Mouse (Mus musculus): ENCODE measurements around the gene Dusp15.

Dusp15 gene

GRCm38 (mm10) chr2:152931456-152932160, 19.9 kb downstream of the Dusp15 start:
- peak in 1 of 2 experiments; percentile 22 for DNase-seq

GRCm38 (mm10) chr2:152930276-152930675, 21.2 kb downstream of the Dusp15 start:
- DNase-seq, result peak in 1 of 2 experiments; percentile 62

- peak in 1 of 2 experiments; percentile 19 for DNase-seq
Observed at GRCm38 (mm10) chr2:152928988-152929370, 22.5 kb downstream of the Dusp15 start.

DNA sequence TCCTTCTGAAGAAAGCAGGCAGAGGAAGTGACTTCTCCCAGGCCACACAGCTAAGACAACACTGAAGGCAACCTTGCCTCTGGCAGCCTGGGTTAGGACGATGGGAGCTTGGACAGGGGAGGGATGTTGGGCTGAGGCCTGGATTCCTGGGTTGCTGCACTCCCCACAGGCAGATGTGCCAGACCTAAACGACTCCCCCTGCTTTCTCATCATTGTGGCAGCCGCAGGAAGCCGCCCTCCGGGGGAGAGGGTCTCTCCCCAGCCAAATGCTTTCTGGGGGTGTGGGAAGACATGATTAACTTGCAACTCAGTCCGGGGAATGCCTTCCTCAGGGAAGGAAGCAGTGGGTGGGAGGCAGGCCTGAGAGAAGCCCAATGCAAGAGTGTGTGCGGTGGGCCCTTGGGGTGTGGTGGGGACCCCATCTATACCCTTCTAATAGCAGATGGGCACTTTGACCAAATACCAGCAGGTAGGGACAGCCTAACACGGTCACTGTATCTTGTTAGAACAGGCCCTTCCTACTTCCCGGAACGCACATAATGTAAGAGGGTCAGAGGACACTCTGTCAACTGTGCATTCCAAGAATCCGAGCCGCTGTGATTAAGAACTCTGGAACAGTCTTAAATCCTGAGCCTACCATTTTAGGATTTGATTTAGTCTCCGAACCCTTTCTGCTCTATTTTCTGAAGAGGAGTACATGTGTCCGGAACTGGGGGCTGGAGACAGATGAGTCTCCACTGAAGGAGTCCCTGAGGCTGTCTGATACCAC, 23.1 kb downstream of the Dusp15 start:
- DNase-seq, result peak in 1 of 2 experiments; percentile 26

DNA sequence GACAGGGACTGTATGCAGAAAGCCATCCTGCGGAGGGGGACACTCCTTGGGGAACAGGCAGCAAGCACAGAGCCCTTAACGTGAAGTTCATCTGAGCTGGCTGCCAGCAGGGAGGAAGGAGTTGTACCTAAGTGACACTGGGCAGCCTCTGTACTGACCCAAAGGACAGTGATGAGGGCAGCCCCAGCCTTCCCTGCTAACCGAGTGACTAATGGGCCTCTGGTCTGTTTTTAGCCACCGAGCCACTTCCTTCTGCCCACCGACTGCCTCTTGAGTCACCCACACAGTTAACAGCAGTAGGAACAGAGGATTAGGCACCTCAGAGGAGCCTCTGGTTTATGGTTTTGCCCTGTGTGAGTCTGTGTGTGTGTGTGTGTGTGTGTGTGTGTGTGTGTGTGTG, 24.1 kb downstream of the Dusp15 start:
- DNase-seq, result no peak

- DNase-seq, result no peak
Observed at GRCm38 (mm10) chr2:152926896-152927295, 24.6 kb downstream of the Dusp15 start.

- DNase-seq, result peak; percentile 69 to 88
Observed at GRCm38 (mm10) chr2:152925189-152925872, 26.2 kb downstream of the Dusp15 start.

DNA sequence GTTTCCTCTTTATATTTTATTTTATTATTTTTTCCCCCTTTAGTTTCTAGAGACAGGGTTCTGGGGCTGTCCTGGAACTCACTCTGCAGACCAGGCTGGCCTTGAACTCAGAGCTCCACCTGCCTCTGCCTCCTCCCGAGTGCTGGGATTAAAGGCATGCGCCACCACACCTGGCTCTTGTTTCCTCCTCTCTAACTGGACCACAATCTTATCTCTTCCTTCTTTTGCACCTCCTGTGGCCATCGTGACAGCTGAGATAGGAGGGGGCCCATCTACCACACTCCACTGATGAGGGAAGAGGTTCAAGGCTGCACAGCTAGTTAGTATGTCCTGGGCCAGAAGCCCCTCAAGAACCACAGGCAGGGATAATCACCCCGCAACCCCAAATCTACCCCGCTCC, 27.0 kb downstream of the Dusp15 start:
- no peak for DNase-seq

DNA sequence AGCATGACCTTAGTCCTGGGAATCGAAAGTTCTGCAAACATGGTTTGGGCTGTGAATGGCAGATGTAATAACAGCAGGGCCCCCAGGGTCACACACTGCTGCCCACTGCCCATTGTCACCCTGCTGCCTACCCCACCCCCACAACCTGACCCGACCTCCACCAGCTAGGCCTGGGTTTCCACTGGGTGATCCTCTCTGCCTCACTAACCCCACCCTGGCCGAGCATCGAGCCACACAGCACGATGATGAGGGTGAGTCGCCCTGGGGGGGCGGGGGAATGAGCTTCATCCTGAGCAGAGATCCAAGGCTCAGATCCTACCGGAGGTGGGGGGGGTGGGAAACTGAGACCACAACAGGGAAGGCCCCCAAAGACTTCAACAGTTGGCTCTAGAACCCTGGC, 27.4 kb downstream of the Dusp15 start:
- no peak for DNase-seq

DNA sequence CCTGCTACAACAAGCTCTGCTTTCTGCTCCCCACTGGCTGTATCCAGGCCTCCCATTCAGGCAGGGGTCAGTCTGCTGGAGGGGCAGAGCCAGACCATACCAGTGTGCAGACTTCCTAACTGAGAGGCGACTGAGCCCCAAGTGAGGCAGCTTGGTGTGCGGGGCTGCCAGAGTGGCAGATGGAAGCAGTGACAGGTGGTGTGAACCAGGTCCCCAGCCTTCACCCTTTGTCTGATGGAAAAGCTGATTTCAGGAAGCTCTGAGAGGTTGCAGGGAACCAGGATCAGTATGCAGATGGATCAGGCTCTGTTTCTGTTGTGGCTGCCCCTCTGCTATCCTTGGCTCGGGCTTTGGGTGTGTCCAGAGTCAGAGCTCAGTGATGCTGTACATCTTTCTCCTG, 27.9 kb downstream of the Dusp15 start:
- no peak for DNase-seq

DNA sequence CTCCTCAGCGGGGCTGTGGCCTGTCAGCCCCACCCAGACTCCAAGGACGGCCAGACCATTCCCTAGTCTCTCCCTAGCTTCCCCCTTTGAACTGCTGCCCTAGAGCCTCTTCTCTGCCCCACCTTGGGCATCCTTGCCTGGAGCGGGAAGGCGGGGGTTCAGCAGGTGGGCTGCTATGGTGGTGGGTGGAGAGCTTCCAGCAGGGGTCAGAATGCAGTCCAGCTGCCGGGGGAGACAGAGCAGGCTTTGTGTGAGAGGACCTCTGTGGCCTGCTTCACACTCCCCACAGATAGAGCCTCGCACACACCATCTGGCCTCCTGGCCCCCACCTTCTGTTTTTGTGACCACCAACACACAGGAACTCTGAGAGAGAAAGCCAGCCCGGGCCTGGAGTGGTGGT, 29.1 kb downstream of the Dusp15 start:
- DNase-seq, result no peak

DNA sequence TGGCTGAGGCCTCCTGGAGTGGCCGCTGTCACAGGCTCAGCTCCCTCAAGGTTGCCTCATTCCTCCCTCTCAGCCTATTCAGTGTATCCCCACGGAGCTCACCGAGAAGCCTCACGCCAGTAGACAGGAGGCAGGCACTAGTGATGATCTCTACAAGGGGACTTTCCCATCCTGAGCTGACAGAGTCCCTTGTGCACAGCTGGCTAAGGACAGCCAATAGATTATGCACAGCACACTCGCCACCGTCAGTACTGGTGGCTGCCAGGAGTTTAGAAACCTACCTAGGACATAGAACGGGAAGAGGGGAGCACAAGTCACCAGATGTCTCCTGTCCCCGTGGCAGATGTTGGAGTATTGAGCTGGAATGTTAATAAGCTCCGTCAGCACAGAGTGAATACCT, 33.8 kb downstream of the Dusp15 start:
- DNase-seq, result no peak

DNA sequence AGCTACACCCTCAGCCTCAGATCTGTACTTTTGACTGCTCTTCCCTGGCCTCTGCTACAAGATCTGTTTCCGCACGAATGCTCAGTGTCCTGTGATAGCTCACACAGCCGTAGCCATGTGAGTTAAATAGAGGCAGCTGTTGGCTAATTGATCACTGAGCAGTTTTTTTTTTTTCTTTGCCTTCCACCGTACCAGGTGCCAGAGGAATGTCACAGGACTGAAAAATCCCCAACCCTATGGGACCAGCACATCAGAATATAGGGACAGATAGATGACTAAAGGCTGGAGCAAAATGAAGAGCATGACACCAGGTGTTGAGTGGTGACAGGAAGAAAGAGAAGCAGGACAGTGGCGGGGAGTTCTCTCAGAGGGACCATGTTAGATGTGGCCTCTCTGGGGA, 35.4 kb downstream of the Dusp15 start:
- no peak for DNase-seq

DNA sequence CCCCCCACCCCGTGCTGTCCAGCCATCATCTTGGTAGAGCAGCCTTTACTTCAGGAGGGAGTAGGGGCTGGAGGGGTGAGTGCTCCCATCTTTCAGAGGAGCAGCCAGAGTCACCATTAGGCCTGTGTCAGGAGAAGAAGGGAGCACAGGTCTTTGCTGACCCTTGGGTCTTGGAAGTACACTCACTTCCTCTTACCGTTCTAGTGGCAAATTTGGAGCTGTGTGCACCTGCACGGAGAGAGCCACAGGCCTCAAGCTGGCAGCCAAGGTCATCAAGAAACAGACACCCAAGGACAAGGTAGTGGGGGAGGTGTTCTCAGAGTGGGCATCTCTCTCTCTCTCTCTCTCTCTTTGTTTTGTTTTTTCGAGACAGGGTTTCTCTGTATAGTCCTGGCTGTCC, 36.0 kb downstream of the Dusp15 start:
- DNase-seq, result no peak

DNA sequence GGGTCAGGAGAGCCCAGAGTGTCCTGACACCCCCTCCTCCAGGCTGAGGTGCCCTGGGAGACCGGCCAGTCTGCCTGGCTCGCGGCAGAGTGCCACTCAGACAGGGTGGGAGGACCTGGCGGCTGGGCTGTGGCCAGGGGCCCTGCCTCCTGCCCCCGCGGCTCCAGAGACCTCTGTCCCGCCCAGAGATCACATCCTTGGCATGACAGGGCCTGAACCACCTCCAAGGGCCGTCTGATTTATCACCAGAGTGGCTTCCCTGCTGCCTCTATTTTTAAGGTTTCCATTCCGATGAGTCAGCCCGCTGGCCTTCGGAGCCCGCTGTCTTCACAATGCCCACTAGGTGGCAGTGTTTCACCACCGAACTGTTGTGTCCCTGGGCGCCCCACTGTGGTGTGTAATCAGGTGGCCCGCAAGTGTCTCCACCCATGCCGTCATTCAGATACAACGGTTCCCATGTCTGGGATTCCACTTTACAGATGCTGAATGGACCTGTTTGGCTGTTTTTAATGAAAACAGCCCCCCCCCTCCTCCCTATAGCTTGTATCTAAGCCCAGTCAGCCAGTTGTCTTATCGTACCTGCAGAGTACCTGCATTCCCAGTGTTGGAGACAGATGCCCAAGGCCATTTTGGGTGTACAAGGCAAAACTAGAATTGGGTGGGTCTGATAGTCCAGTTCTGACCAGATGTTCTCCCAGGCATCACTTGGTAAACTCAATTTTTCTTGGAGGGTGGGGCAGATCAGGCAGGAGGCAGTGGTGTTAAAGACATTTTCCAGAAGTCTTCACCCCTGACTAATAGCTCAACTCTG, 37.0 kb downstream of the Dusp15 start:
- DNase-seq, result peak; percentile 79 to 88

DNA sequence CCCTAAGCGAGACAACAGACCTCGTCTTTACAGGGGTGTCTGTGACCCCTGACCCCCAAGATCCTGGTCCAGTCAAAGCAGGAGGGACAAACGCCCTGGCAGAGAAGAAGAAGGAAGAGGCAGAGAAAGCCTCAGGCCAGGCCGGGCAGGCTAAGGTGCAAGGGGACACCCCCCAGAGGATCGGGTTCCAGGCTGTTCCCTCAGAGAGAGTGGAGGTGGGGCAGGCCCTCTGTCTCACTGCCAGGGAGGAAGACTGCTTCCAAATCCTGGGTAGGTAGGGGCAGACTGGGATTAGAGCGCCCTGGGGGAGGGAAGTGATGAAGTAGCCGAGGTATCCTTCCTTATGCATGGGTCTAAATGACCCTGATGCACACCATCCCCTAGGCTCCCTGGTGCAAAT, 38.0 kb downstream of the Dusp15 start:
- no peak for DNase-seq

- DNase-seq, result no peak
Observed at GRCm38 (mm10) chr2:152911432-152911831, 40.1 kb downstream of the Dusp15 start.

- DNase-seq, result no peak
Observed at GRCm38 (mm10) chr2:152911031-152911430, 40.5 kb downstream of the Dusp15 start, which contains the start of gene Mylk2. Mylk2 (plus strand) TSS chr2:152911352.

GRCm38 (mm10) chr2:152909848-152910247, 41.6 kb downstream of the Dusp15 start:
- no peak for DNase-seq

- DNase-seq, result no peak
Observed at GRCm38 (mm10) chr2:152907114-152907943, 44.2 kb downstream of the Dusp15 start.

- DNase-seq, result no peak
Observed at GRCm38 (mm10) chr2:152906274-152907037, 45.0 kb downstream of the Dusp15 start.
